Mouse (Mus musculus): ENCODE results near the gene Cdc73.
"Not testable (repeated sequence)": the region's sequence is repeated elsewhere in the genome, so short reads cannot be mapped to it uniquely, and the experiment has no call there.

Cdc73 gene

GRCm38 (mm10) chr1:143675734-143676361 is 26.8 kb downstream of the Cdc73 start:
- no peak for DNase-seq (ENCODE audit: low read depth, low spot score)

- DNase-seq (ENCODE audit: low read depth, low spot score) = not testable (repeated sequence)
These were observed 37.9 kb downstream of the Cdc73 start for GRCm38 (mm10) chr1:143664786-143665185.

GRCm38 (mm10) chr1:143663197-143663596 is 39.5 kb downstream of the Cdc73 start:
- no peak for DNase-seq (ENCODE audit: low read depth, low spot score)

- DNase-seq (ENCODE audit: low read depth, low spot score) = no peak
These were observed 49.0 kb downstream of the Cdc73 start for GRCm38 (mm10) chr1:143653646-143654045.

GRCm38 (mm10) chr1:143650317-143650716 is 52.4 kb downstream of the Cdc73 start:
- no peak for DNase-seq (ENCODE audit: low read depth, low spot score)

GRCm38 (mm10) chr1:143646219-143646618 is 56.5 kb downstream of the Cdc73 start:
- DNase-seq (ENCODE audit: low read depth, low spot score) = no peak

GRCm38 (mm10) chr1:143645386-143645785 is 57.3 kb downstream of the Cdc73 start:
- DNase-seq (ENCODE audit: low read depth, low spot score) = no peak

- peak; percentile 36 for DNase-seq (ENCODE audit: low read depth, low spot score)
These were observed 58.5 kb downstream of the Cdc73 start for GRCm38 (mm10) chr1:143644221-143644620.

- DNase-seq (ENCODE audit: low read depth, low spot score) = no peak
These were observed 61.9 kb downstream of the Cdc73 start, which contains the start of gene B3galt2 for GRCm38 (mm10) chr1:143640650-143641407. Gene B3galt2 (plus strand): TSS chr1:143640664.

- no peak for DNase-seq (ENCODE audit: low read depth, low spot score)
These were observed 69.7 kb downstream of the Cdc73 start for GRCm38 (mm10) chr1:143632854-143633587.

- no peak for DNase-seq (ENCODE audit: low read depth, low spot score)
These were observed 70.3 kb downstream of the Cdc73 start for GRCm38 (mm10) chr1:143632361-143632760.

GRCm38 (mm10) chr1:143631337-143631736 is 71.4 kb downstream of the Cdc73 start:
- no peak for DNase-seq (ENCODE audit: low read depth, low spot score)

- DNase-seq (ENCODE audit: low read depth, low spot score) = no peak
These were observed 80.1 kb downstream of the Cdc73 start for GRCm38 (mm10) chr1:143622634-143623033.

GRCm38 (mm10) chr1:143621930-143622329 is 80.8 kb downstream of the Cdc73 start:
- DNase-seq (ENCODE audit: low read depth, low spot score) = no peak

- no peak for DNase-seq (ENCODE audit: low read depth, low spot score)
These were observed 82.9 kb downstream of the Cdc73 start for GRCm38 (mm10) chr1:143619760-143620159.

- no peak for DNase-seq (ENCODE audit: low read depth, low spot score)
These were observed 89.8 kb downstream of the Cdc73 start for GRCm38 (mm10) chr1:143612901-143613300.

GRCm38 (mm10) chr1:143608911-143609310 is 93.8 kb downstream of the Cdc73 start:
- no peak for DNase-seq (ENCODE audit: low read depth, low spot score)

- no peak for DNase-seq (ENCODE audit: low read depth, low spot score)
These were observed 105.8 kb downstream of the Cdc73 start for GRCm38 (mm10) chr1:143596864-143597263.

- DNase-seq (ENCODE audit: low read depth, low spot score) = no peak
These were observed 125.7 kb downstream of the Cdc73 start for GRCm38 (mm10) chr1:143576824-143577543.

GRCm38 (mm10) chr1:143558235-143558634 is 144.5 kb downstream of the Cdc73 start:
- DNase-seq (ENCODE audit: low read depth, low spot score) = no peak

- DNase-seq (ENCODE audit: low read depth, low spot score) = no peak
These were observed 147.2 kb downstream of the Cdc73 start for GRCm38 (mm10) chr1:143555533-143555932.

GRCm38 (mm10) chr1:143554621-143555020 is 148.1 kb downstream of the Cdc73 start:
- no peak for DNase-seq (ENCODE audit: low read depth, low spot score)

Measured in embryo, embryonic 11.5 days (tissue).